Mouse (Mus musculus): ENCODE data around the gene Arl4d. TPM values are rescaled to one million over a fixed set of nuclear protein-coding genes. Genes with fewer than 3 reads are reported as not detected.

Gene Arl4d
- total and polyA plus RNA-seq, 2 experiments from 2014 or later, result 5.7 to 6.9 TPM

GRCm38 (mm10) chr11:101673010-101673642 is 7.8 kb downstream of the Arl4d start:
- no peak overlapping the region for H3K27ac ChIP-seq (ENCODE audit: low read depth, low read length)
- no peaks in the 10 kb centered on the region for H3K27me3 ChIP-seq (ENCODE audit: insufficient read depth, low read length)
- no peak overlapping the region; the same call in 1 of the 2 replicates for H3K9ac ChIP-seq (replicated peaks; ENCODE audit: low read length, poor library complexity, severe bottlenecking)
- WGBS, result 40% methylated on average over 16 of the region's 16 CpGs
- no peak for TF ChIP-seq CTCF (IDR thresholded peaks at IDR 0.05)
- ATAC-seq (ENCODE audit: low FRiP score), result no peak
- H3K4me1 ChIP-seq (ENCODE audit: insufficient read depth, low read length), result no peaks in the 10 kb centered on the region
- no peak overlapping the region for H3K4me3 ChIP-seq (ENCODE audit: low read depth, low read length)
- no peak for DNase-seq (ENCODE audit: low spot score)
- no peak overlapping the region for H3K4me2 ChIP-seq (ENCODE audit: low read depth, low read length, poor library complexity, severe bottlenecking)
- no peaks in the 10 kb centered on the region for H3K9me3 ChIP-seq (ENCODE audit: low read length)
- no peaks in the 10 kb centered on the region for H3K36me3 ChIP-seq (ENCODE audit: insufficient read depth, low read length)

- WGBS, result 87% methylated on average over 5 of the region's 5 CpGs
- no peak for TF ChIP-seq CTCF (IDR thresholded peaks at IDR 0.05)
- H3K4me1 ChIP-seq (ENCODE audit: insufficient read depth, low read length), result no peaks in the 10 kb centered on the region
- no peak overlapping the region for H3K27ac ChIP-seq (ENCODE audit: low read depth, low read length)
- no peak overlapping the region for H3K9ac ChIP-seq (replicated peaks; ENCODE audit: low read length, poor library complexity, severe bottlenecking)
- no peaks in the 10 kb centered on the region for H3K27me3 ChIP-seq (ENCODE audit: insufficient read depth, low read length)
- no peak for DNase-seq (ENCODE audit: low spot score)
- H3K4me3 ChIP-seq (ENCODE audit: low read depth, low read length), result no peak overlapping the region
- no peaks in the 10 kb centered on the region for H3K36me3 ChIP-seq (ENCODE audit: insufficient read depth, low read length)
- no peak for ATAC-seq (ENCODE audit: low FRiP score)
- H3K4me2 ChIP-seq (ENCODE audit: low read depth, low read length, poor library complexity, severe bottlenecking), result no peak overlapping the region
- no peaks in the 10 kb centered on the region for H3K9me3 ChIP-seq (ENCODE audit: low read length)
Observed at GRCm38 (mm10) chr11:101674106-101674505, 8.8 kb downstream of the Arl4d start.

DNA sequence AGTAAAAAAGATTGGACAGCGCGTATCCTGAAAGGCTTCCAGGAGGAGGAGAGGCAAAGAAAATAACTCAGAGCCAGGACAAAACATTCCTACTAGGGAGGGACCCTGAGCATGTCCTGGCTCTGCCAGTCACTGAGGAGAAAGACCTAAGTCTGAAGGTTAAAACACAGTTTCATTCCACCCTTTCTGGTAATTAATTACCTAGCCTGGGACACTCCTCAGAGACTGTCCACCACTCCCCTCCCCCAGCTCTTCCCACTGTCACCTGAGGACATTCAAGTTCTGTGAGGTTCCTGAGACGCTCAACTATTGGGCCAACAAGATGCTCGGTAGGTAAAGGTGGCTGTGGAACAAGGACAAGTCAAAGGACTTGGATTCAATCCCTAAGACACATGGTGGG is 10.0 kb downstream of the Arl4d start:
- 93% methylated on average over 4 of the region's 4 CpGs for WGBS
- H3K9me3 ChIP-seq (ENCODE audit: low read length), result no peaks in the 10 kb centered on the region
- no peak for DNase-seq (ENCODE audit: low spot score)
- no peaks in the 10 kb centered on the region for H3K4me1 ChIP-seq (ENCODE audit: insufficient read depth, low read length)
- no peaks in the 10 kb centered on the region for H3K36me3 ChIP-seq (ENCODE audit: insufficient read depth, low read length)
- H3K4me3 ChIP-seq (ENCODE audit: low read depth, low read length), result no peak overlapping the region
- TF ChIP-seq CTCF (IDR thresholded peaks at IDR 0.05), result no peak
- no peaks in the 10 kb centered on the region for H3K27me3 ChIP-seq (ENCODE audit: insufficient read depth, low read length)
- H3K4me2 ChIP-seq (ENCODE audit: low read depth, low read length, poor library complexity, severe bottlenecking), result no peak overlapping the region
- no peak overlapping the region for H3K9ac ChIP-seq (replicated peaks; ENCODE audit: low read length, poor library complexity, severe bottlenecking)
- no peak overlapping the region for H3K27ac ChIP-seq (ENCODE audit: low read depth, low read length)
- no peak for ATAC-seq (ENCODE audit: low FRiP score)

DNA sequence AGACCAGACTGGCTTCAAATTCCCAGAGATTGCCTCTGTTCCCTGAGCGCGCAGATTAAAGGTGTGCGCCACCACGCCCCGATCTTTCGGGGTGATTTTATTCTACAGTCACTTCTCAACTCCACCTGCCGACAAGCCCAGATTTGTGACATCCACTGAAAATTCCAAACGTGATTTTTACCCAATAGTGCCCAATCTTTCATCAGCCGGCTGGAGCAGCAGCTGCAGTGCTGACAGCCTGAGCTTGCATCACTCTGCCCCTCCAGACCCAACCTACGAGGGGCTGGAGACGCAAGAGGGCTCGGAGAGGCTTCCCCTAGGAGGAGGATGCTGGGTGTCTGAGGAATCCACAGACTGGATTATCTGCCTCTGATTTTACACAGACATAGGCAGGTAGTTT is 12.3 kb downstream of the Arl4d start:
- 84% methylated on average over 12 of the region's 12 CpGs for WGBS
- Histone ChIP-seq H3K9ac (replicated peaks; ENCODE audit: low read length, poor library complexity, severe bottlenecking) (no peak overlapping the region), H3K4me3 (ENCODE audit: low read depth, low read length) (no peak overlapping the region), H3K9me3 (ENCODE audit: low read length) (no peaks in the 10 kb centered on the region), H3K27ac (ENCODE audit: low read depth, low read length) (no peak overlapping the region), H3K4me1 (ENCODE audit: insufficient read depth, low read length) (no peaks in the 10 kb centered on the region), H3K36me3 (ENCODE audit: insufficient read depth, low read length) (no peaks in the 10 kb centered on the region), H3K27me3 (ENCODE audit: insufficient read depth, low read length) (no peaks in the 10 kb centered on the region), H3K4me2 (ENCODE audit: low read depth, low read length, poor library complexity, severe bottlenecking) (no peak overlapping the region)
- no peak for DNase-seq (ENCODE audit: low spot score)
- no peak for TF ChIP-seq CTCF (IDR thresholded peaks at IDR 0.05)
- no peak for ATAC-seq (ENCODE audit: low FRiP score)

DNA sequence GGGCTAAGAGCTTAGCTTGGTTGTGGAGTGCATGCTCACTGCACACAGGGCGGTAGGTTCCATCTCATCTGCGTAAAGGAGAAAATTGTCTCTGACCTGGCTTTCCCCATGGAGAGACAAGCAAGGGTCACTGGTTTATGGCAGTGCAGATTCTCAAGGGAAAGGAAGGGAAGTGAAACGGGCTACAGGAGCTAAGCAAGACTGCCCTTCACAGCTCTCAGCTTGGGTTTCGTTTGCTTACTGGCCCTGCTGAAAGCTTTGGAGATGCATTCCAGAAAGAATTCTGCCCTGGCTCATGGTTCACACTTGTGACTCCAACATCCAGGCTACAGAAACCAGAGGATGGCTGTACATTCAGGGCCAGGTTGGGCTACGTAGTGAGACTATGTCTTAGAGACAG is 13.4 kb downstream of the Arl4d start:
- ATAC-seq (ENCODE audit: low FRiP score) (no peak), DNase-seq (ENCODE audit: low spot score) (no peak)
- H3K9me3 ChIP-seq (ENCODE audit: low read length), result no peaks in the 10 kb centered on the region
- no peaks in the 10 kb centered on the region for H3K27me3 ChIP-seq (ENCODE audit: insufficient read depth, low read length)
- no peak overlapping the region for H3K4me3 ChIP-seq (ENCODE audit: low read depth, low read length)
- no peaks in the 10 kb centered on the region for H3K36me3 ChIP-seq (ENCODE audit: insufficient read depth, low read length)
- no peak overlapping the region for H3K9ac ChIP-seq (replicated peaks; ENCODE audit: low read length, poor library complexity, severe bottlenecking)
- 86% methylated on average over 5 of the region's 5 CpGs for WGBS
- no peaks in the 10 kb centered on the region for H3K4me1 ChIP-seq (ENCODE audit: insufficient read depth, low read length)
- H3K27ac ChIP-seq (ENCODE audit: low read depth, low read length), result no peak overlapping the region
- no peak for TF ChIP-seq CTCF (IDR thresholded peaks at IDR 0.05)
- H3K4me2 ChIP-seq (ENCODE audit: low read depth, low read length, poor library complexity, severe bottlenecking), result no peak overlapping the region

- ATAC-seq (ENCODE audit: low FRiP score) (no peak), DNase-seq (ENCODE audit: low spot score) (no peak)
- no peaks in the 10 kb centered on the region for H3K9me3 ChIP-seq (ENCODE audit: low read length)
- no peak overlapping the region for H3K9ac ChIP-seq (replicated peaks; ENCODE audit: low read length, poor library complexity, severe bottlenecking)
- no peaks in the 10 kb centered on the region for H3K27me3 ChIP-seq (ENCODE audit: insufficient read depth, low read length)
- H3K4me1 ChIP-seq (ENCODE audit: insufficient read depth, low read length), result no peaks in the 10 kb centered on the region
- H3K4me3 ChIP-seq (ENCODE audit: low read depth, low read length), result no peak overlapping the region
- H3K4me2 ChIP-seq (ENCODE audit: low read depth, low read length, poor library complexity, severe bottlenecking), result no peak overlapping the region
- no peak for TF ChIP-seq CTCF (IDR thresholded peaks at IDR 0.05)
- 64% methylated on average over 5 of the region's 7 CpGs for WGBS
- H3K27ac ChIP-seq (ENCODE audit: low read depth, low read length), result no peak overlapping the region
- H3K36me3 ChIP-seq (ENCODE audit: insufficient read depth, low read length), result no peaks in the 10 kb centered on the region
Observed at GRCm38 (mm10) chr11:101679907-101680306, 14.6 kb downstream of the Arl4d start.

All from midbrain, postnatal 0 days (tissue).